Mouse (Mus musculus) liver, adult 2 months (tissue): ENCODE results near the gene Utrn.

Experiments
- CTCF ChIP-seq: fragments of 200-500 bp; IDR thresholded peaks from 2 replicates; pipeline ENCODE4 v1.5.1; 2011; ENCODE audit warnings: low read depth, low read length, control low read depth
- POLR2A ChIP-seq: fragments of 200-500 bp; IDR thresholded peaks from 2 replicates; pipeline ENCODE4 v1.6.1; 2011; ENCODE audit warnings: low read length, control low read depth; ENCODE audit not compliant: insufficient read depth; ENCODE audit errors: extremely low read depth

DNA sequence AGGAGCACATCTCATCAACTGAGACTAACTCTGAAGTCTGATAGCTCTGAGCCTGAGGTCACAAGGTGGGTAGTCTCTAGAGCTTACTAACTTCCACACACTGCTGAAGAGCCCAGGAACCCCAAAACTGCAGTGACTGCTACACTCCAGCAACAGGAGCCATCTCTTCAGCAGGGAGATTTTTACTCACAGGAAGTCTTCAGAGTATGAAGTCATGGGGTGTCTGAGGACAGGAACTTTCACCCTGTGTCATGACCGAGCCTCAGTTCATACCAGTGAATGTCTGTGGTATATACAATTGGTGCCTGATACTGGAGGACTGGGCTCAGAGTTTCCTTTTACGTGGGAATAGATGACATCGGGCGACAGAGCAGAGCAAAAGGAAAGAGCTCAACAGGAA, 26.6 kb downstream of the Utrn start:
- TF ChIP-seq POLR2A (no peak), CTCF (no peak)
